Mouse (Mus musculus) heart, adult 2 months (tissue): ENCODE results near the gene Sacs. TPM values are rescaled to one million over a fixed set of nuclear protein-coding genes. Genes with fewer than 3 reads are reported as not detected.

Source experiments
- DNase-seq, 2 experiments: peaks; one replicate each; pipeline ENCODE4 v3.0.0; 2021
- H3K27ac ChIP-seq: fragments of 200-600 bp; 2 replicates; pipeline ENCODE4 v1.8.1; 2022
- H3K27me3 ChIP-seq: fragments of 200-500 bp; 2 replicates; pipeline ENCODE4 v1.6.1; 2012; ENCODE audit warnings: mild to moderate bottlenecking, low read length, inconsistent platforms, mixed read lengths; ENCODE audit not compliant: control insufficient read depth, insufficient read depth
- H3K36me3 ChIP-seq: fragments of 200-500 bp; 2 replicates; pipeline ENCODE4 v1.6.1; 2012; ENCODE audit warnings: low read length, inconsistent platforms; ENCODE audit not compliant: control insufficient read depth, insufficient read depth
- H3K4me1 ChIP-seq: fragments of 200-500 bp; 2 replicates; pipeline ENCODE4 v1.6.1; 2011; ENCODE audit warnings: low read length; ENCODE audit not compliant: control insufficient read depth, insufficient read depth
- H3K4me3 ChIP-seq: fragments of 200-600 bp; 2 replicates; pipeline ENCODE4 v1.8.1; 2022
- H3K79me2 ChIP-seq: fragments of 200-500 bp; replicated peaks from 2 replicates; pipeline ENCODE4 v1.6.1; 2012; ENCODE audit warnings: mild to moderate bottlenecking, inconsistent platforms, low read length, moderate library complexity, mixed read lengths; ENCODE audit not compliant: control insufficient read depth, insufficient read depth
- H3K9ac ChIP-seq: fragments of 200-500 bp; 2 replicates; pipeline ENCODE4 v1.6.1; 2012; ENCODE audit warnings: low read depth, mild to moderate bottlenecking, control low read depth, inconsistent platforms, low read length, mixed read lengths
- CTCF ChIP-seq: fragments of 200-600 bp; IDR thresholded peaks from 2 replicates; pipeline ENCODE4 v1.8.1; 2022; ENCODE audit warnings: antibody characterized with exemption, mild to moderate bottlenecking, moderate library complexity
- EP300 ChIP-seq: fragments of 200-500 bp; IDR thresholded peaks from 2 replicates; pipeline ENCODE4 v1.6.1; 2011; ENCODE audit warnings: low read depth, low read length, control low read depth; ENCODE audit not compliant: insufficient read depth
- POLR2A ChIP-seq: fragments of 200-500 bp; IDR thresholded peaks from 2 replicates; pipeline ENCODE4 v1.6.1; 2011; ENCODE audit warnings: mild to moderate bottlenecking, low read depth, low read length, control low read depth; ENCODE audit not compliant: insufficient read depth
- WGBS: fragments of 180-500 bp; shearing (Covaris S2); methylation state at CpG from one replicate; pipeline ENCODE4 v1.1.7; 2018; 5-methylcytosine and 5-hydroxymethylcytosine counted together
- intact Hi-C: fragments of 180-260 bp; cut with DNase I; formaldehyde crosslinking; loops from one replicate; pipeline ENCODE4 v1.15.1; 2025
- polyA plus RNA-seq: library from polyadenylated mRNA; depleted of rRNA; stranded (reverse); fragments of >200 nt; gene quantifications from 2 replicates; pipeline ENCODE4 v1.2.3, GENCODE M21; 2012
- total RNA-seq, 2 experiments: library from RNA; stranded (reverse); gene quantifications; 2 replicates each; pipeline ENCODE4 v1.2.3; 2021

Gene Sacs
- total and polyA plus RNA-seq, 3 experiments, result 3.3 to 25.8 (median 24.2) TPM

GRCm38 (mm10) chr14:61164461-61164860 lies 26.2 kb downstream of the Sacs start:
- Histone ChIP-seq H3K27ac (no peak overlapping the region), H3K4me1 (peaks cover 12% of the 10 kb centered on the region), H3K4me3 (no peak overlapping the region), H3K36me3 (peaks cover 10% of the 10 kb centered on the region; the same call in 1 of the 2 replicates), H3K79me2 (no peaks in the 10 kb centered on the region), H3K9ac (no peak overlapping the region), H3K27me3 (no peaks in the 10 kb centered on the region)
- TF ChIP-seq POLR2A (no peak), CTCF (no peak), EP300 (no peak)
- intact Hi-C loops, result no loop called here
- DNase-seq, result no peak
- WGBS, result 93% methylated on average over 3 of the region's 3 CpGs

- TF ChIP-seq EP300 (no peak), POLR2A (no peak), CTCF (no peak)
- intact Hi-C loops, result no loop called here
- Histone ChIP-seq H3K9ac (no peak overlapping the region), H3K4me3 (no peak overlapping the region), H3K27me3 (no peaks in the 10 kb centered on the region), H3K27ac (no peak overlapping the region), H3K79me2 (no peaks in the 10 kb centered on the region), H3K36me3 (peaks cover 7% of the 10 kb centered on the region; the same call in 1 of the 2 replicates), H3K4me1 (peaks cover 10% of the 10 kb centered on the region)
- 58% methylated on average over 9 of the region's 9 CpGs for WGBS
- DNase-seq, result no peak
Measured at GRCm38 (mm10) chr14:61165929-61166328, 27.7 kb downstream of the Sacs start.

GRCm38 (mm10) chr14:61171261-61171970 lies 33.2 kb downstream of the Sacs start:
- no peak overlapping the region for H3K4me3 ChIP-seq
- intact Hi-C loops, result loop anchor here (10.0 kb wide), 1 partner anchor 917 kb away; the partner anchor contains the start of genes Gm49336 and Nupl1
- peaks cover 6% of the 10 kb centered on the region for H3K36me3 ChIP-seq
- no peak for DNase-seq
- TF ChIP-seq POLR2A (no peak), CTCF (no peak)
- H3K79me2 ChIP-seq, result peaks cover 6% of the 10 kb centered on the region
- H3K9ac ChIP-seq, result no peak overlapping the region
- H3K27ac ChIP-seq, result no peak overlapping the region
- H3K27me3 ChIP-seq, result no peaks in the 10 kb centered on the region
- 75% methylated on average over 5 of the region's 5 CpGs for WGBS
- peaks cover 2% of the 10 kb centered on the region; the same call in 1 of the 2 replicates for H3K4me1 ChIP-seq

DNA sequence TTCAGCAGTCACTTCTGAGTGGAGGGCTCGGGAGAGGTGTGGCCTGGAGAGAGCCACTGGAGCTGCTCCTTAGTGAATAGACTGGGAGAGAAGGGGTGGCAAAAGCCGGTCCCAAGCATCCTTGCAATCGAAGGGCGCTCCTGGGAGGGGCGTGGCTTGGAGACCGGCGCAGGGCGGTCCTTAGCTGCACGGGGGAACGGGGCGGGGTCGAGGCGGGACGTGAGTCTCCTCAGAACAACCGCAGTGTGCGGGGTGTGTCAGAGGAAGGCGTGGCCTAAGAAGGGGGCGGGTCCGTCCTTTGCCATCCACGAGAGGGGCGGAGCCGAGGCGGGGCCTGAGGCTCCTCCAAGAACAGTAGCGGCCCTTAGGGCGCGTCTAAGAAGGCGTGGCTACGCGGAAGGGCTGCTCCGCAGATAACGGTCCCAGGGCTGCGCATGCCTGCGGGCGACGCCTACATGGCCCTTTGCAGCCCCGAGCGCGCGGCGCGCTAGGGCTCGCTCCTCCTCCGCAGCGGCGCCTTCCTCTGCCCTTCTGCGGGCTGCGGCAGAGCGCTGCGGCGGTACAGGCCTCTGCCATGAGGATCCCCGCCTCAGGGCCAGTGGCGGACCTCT lies 34.4 kb downstream of the Sacs start:
- no peak for TF ChIP-seq CTCF
- peak; percentile 83 for TF ChIP-seq POLR2A
- peak; percentile 57; the same call in 1 of the 2 replicates for TF ChIP-seq EP300
- Histone ChIP-seq H3K4me3 (peak overlapping the region; percentile 94), H3K27ac (peak overlapping the region; percentile 86), H3K79me2 (peaks cover 6% of the 10 kb centered on the region), H3K4me1 (peaks cover 2% of the 10 kb centered on the region; the same call in 1 of the 2 replicates), H3K9ac (peak overlapping the region; percentile 90), H3K27me3 (no peaks in the 10 kb centered on the region), H3K36me3 (peaks cover 6% of the 10 kb centered on the region)
- WGBS, result under 1% methylated on average over 52 of the region's 52 CpGs
- peak; percentile 100 for DNase-seq
- intact Hi-C loops, result loop anchor here (1.0 to 10.0 kb wide), 2 partner anchors 34 to 918 kb away; partner anchors contain the start of genes Gm49336, Nupl1 and Sacs

DNA sequence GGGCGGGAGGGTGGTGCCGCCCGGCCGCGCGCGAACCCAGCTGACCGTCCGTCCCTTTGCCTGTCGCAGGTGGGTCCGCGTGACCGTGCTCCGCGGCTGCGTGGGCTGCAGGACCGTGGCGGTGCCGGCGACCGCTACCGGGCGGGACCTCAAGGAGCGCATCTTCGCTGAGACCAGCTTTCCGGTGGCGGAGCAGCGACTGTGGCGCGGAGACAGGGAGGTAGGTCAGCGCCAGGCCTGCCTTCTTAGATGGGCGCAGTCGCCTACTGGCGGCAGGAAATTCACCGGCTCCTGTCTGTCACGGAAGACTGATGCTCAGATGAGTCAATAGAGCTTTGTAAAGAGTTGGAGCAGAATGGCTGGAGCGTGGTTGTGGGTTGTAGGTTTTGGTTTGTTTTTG lies 35.0 kb downstream of the Sacs start:
- intact Hi-C loops, result loop anchor here (1.0 to 10.0 kb wide), 2 partner anchors 35 to 918 kb away; partner anchors contain the start of genes Gm49336, Nupl1 and Sacs

DNA sequence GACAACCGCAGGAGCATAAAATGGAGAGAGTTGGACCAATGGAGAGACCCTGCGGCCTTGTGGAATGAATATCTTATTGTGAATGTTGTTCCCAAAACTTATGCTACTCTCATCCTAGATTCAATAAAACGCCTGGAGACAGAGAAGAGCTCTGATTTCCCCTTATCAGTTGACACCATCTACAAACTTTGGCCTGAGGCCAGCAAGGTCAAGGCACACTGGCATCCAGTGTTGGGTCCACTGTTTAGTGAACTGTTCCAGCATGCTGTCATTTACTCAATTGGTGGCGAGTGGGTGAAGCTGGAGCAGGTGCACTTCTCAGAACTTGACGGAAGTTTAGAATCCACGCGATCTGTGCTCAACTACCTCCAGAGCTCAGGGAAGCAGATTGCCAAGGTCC lies 53.6 kb downstream of the Sacs start:
- peaks cover 7% of the 10 kb centered on the region for H3K36me3 ChIP-seq
- no peak for DNase-seq
- 89% methylated on average over 7 of the region's 7 CpGs for WGBS

More for the DNA sequence above, 35.0 kb downstream of the Sacs start:
- peak overlapping the region; percentile 90 for H3K9ac ChIP-seq
- peaks cover 6% of the 10 kb centered on the region for H3K36me3 ChIP-seq
- peaks cover 6% of the 10 kb centered on the region for H3K79me2 ChIP-seq
- peak overlapping the region; percentile 94 for H3K4me3 ChIP-seq
- DNase-seq, result no peak
- H3K27ac ChIP-seq, result peak overlapping the region; percentile 86
- peaks cover 2% of the 10 kb centered on the region; the same call in 1 of the 2 replicates for H3K4me1 ChIP-seq
- H3K27me3 ChIP-seq, result no peaks in the 10 kb centered on the region
- under 1% methylated on average over 37 of the region's 37 CpGs for WGBS
- TF ChIP-seq EP300 (no peak), CTCF (peak; percentile 66)

More for the DNA sequence above, 53.6 kb downstream of the Sacs start:
- Histone ChIP-seq H3K79me2 (no peaks in the 10 kb centered on the region), H3K4me1 (no peaks in the 10 kb centered on the region), H3K9ac (no peak overlapping the region), H3K27me3 (no peaks in the 10 kb centered on the region), H3K4me3 (no peak overlapping the region), H3K27ac (no peak overlapping the region)
- TF ChIP-seq CTCF, result no peak
- TF ChIP-seq POLR2A, result no peak
- no peak for TF ChIP-seq EP300
- intact Hi-C loops, result no loop called here
